Mouse (Mus musculus): ENCODE data around the gene Abca5. TPM values are rescaled to one million over a fixed set of nuclear protein-coding genes. Genes with fewer than 3 reads are reported as not detected.
A peak's percentile ranks its signal among the peaks of the same experiment; 100 is the strongest.
"Not testable (repeated sequence)": the region's sequence is repeated elsewhere in the genome, so short reads cannot be mapped to it uniquely, and the experiment has no call there.

The Abca5 gene
- total RNA-seq, 1 experiment = 4.0 TPM

DNA sequence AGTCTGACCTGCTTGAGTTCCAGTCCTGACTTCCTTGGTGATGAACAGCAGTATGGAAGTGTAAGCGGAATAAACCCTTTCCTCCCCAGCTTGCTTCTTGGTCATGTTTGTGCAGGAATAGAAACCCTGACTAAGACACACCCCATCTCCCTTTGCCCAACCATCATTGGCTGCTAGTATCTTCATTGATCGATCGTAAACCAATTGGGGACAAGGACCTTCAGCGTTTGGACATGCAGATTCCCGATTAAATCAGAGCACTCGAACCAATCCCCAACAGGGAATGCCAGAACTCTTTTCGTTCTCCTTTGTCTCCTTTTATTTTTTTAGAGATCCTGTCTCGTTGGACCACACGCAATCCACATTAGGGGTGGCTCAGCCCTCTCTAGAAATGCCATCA is 17.6 kb upstream of the Abca5 start:
- in situ Hi-C loops (cut with MboI; ENCODE audit: low sequenced_read_pairs in 2 of 2, unreplicated experiment in 2 of 2); H3K4me1 ChIP-seq (ENCODE audit: control insufficient read depth in 2 of 2, insufficient read depth in 2 of 2, low read length in 2 of 2, poor library complexity in 1 of 2); H3K36me3 ChIP-seq (ENCODE audit: control insufficient read depth, insufficient read depth, low read length, poor library complexity, severe bottlenecking): not testable (repeated sequence)

DNA sequence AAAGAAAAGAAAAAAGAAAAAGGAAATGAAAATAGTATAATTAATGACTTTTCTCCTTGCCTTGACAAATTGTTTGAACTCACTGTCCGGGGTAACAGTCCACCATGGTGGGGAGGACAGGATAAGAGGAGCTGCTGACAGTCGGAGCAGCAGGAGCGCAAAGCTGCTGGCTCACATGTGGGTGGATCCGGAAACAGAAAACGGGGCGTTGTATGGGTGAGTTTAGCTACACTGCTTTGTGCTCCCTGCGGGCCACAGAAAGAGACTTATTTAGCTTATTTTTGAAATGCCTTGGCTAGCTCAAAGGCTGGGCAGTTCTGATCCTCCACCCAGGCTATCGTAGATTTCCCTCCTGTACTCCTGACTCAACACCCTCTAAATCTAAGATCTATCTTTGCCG is 16.7 kb upstream of the Abca5 start:
- H3K4me3 ChIP-seq (ENCODE audit: insufficient read depth in 1 of 2, low read depth in 1 of 2, low read length in 2 of 2, poor library complexity in 1 of 2, severe bottlenecking in 1 of 2) = peak overlapping the region in 1 of 2 experiments; percentile 13; a peak in 2 of 4 replicates
- 0 out of 4 replicates have a peak, but pooled peaks cover 0 to 3% of the 10 kb centered on the region in 2 experiments for H3K4me1 ChIP-seq (ENCODE audit: control insufficient read depth in 2 of 2, insufficient read depth in 2 of 2, low read length in 2 of 2, poor library complexity in 1 of 2)
- H3K36me3 ChIP-seq (ENCODE audit: control insufficient read depth, insufficient read depth, low read length, poor library complexity, severe bottlenecking) = no peaks in the 10 kb centered on the region
- H3K27ac ChIP-seq (ENCODE audit: insufficient read depth, low read depth, low read length, poor library complexity, severe bottlenecking) = no peak overlapping the region
- TF ChIP-seq MAFK (IDR thresholded peaks at IDR 0.05; ENCODE audit: insufficient read depth, low read depth, low read length) = no peak
- TF ChIP-seq CHD2 (IDR thresholded peaks at IDR 0.05; ENCODE audit: low read depth, low read length) = no peak
- no peak for TF ChIP-seq HCFC1 (IDR thresholded peaks at IDR 0.05; ENCODE audit: borderline replicate concordance, insufficient read depth, low read length)
- TF ChIP-seq ZC3H11A (IDR thresholded peaks at IDR 0.05; ENCODE audit: borderline replicate concordance, low read depth, low read length) = no peak
- TF ChIP-seq ZNF384 (IDR thresholded peaks at IDR 0.05; ENCODE audit: low read depth, low read length) = no peak
- H3K9me3 ChIP-seq (ENCODE audit: control insufficient read depth, insufficient read depth, low read depth, low read length) = no peaks in the 10 kb centered on the region
- in situ Hi-C loops (cut with MboI; ENCODE audit: low sequenced_read_pairs in 2 of 2, unreplicated experiment in 2 of 2) = no loop called here
- peak overlapping the region; percentile 26; the same call in 1 of the 2 replicates for H3K9ac ChIP-seq (ENCODE audit: insufficient read depth, low read depth, low read length, poor library complexity, severe bottlenecking)
- DNase-seq (ENCODE audit: low read depth, low spot score) = no peak

More for the DNA sequence above, 17.6 kb upstream of the Abca5 start:
- DNase-seq (ENCODE audit: low read depth, low spot score) = peak; percentile 35
- 0 out of 4 replicates have a peak overlapping the region, but pooled peaks of 1 of the 2 experiments have one; percentile 21 for H3K4me3 ChIP-seq (ENCODE audit: insufficient read depth in 1 of 2, low read depth in 1 of 2, low read length in 2 of 2, poor library complexity in 1 of 2, severe bottlenecking in 1 of 2)
- H3K9me3 ChIP-seq (ENCODE audit: control insufficient read depth, insufficient read depth, low read depth, low read length); H3K9ac ChIP-seq (ENCODE audit: insufficient read depth, low read depth, low read length, poor library complexity, severe bottlenecking); H3K27ac ChIP-seq (ENCODE audit: insufficient read depth, low read depth, low read length, poor library complexity, severe bottlenecking): not testable (repeated sequence)
- 0 out of 2 replicates have a peak, but pooled peaks have one; percentile 9 for TF ChIP-seq ZNF384 (IDR thresholded peaks at IDR 0.05; ENCODE audit: low read depth, low read length)

DNA sequence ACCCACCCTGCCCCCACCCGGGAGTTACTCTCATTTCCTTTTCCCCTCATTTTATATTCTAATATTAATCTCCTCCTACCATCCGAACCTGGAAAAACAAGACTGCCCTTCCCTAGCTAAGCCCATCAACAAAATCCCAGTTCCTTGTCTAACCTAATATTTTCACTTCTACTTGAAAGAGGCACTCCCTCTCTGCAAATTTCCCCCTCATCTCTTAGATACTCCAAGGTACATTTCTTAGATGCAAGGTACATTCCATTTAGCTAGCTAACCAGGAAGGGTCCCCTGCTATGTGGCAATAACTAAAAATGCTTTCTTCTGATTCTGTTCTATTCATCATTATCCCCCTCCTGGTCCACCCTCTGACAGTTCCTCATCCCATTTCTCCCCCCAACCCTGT is 10.7 kb upstream of the Abca5 start:
- no peaks in the 10 kb centered on the region for H3K36me3 ChIP-seq (ENCODE audit: control insufficient read depth, insufficient read depth, low read length, poor library complexity, severe bottlenecking)
- H3K4me3 ChIP-seq (ENCODE audit: insufficient read depth in 1 of 2, low read depth in 1 of 2, low read length in 2 of 2, poor library complexity in 1 of 2, severe bottlenecking in 1 of 2) = no peak overlapping the region
- DNase-seq (ENCODE audit: low read depth, low spot score) = no peak
- in situ Hi-C loops (cut with MboI; ENCODE audit: low sequenced_read_pairs in 2 of 2, unreplicated experiment in 2 of 2) = no loop called here
- no peaks in the 10 kb centered on the region for H3K9me3 ChIP-seq (ENCODE audit: control insufficient read depth, insufficient read depth, low read depth, low read length)
- H3K4me1 ChIP-seq (ENCODE audit: control insufficient read depth in 2 of 2, insufficient read depth in 2 of 2, low read length in 2 of 2, poor library complexity in 1 of 2) = no peaks in the 10 kb centered on the region
- TF ChIP-seq HCFC1 (IDR thresholded peaks at IDR 0.05; ENCODE audit: borderline replicate concordance, insufficient read depth, low read length) = no peak
- no peak for TF ChIP-seq CHD2 (IDR thresholded peaks at IDR 0.05; ENCODE audit: low read depth, low read length)
- TF ChIP-seq MAFK (IDR thresholded peaks at IDR 0.05; ENCODE audit: insufficient read depth, low read depth, low read length) = no peak
- TF ChIP-seq ZC3H11A (IDR thresholded peaks at IDR 0.05; ENCODE audit: borderline replicate concordance, low read depth, low read length) = no peak
- TF ChIP-seq ZNF384 (IDR thresholded peaks at IDR 0.05; ENCODE audit: low read depth, low read length) = no peak
- no peak overlapping the region for H3K27ac ChIP-seq (ENCODE audit: insufficient read depth, low read depth, low read length, poor library complexity, severe bottlenecking)
- no peak overlapping the region for H3K9ac ChIP-seq (ENCODE audit: insufficient read depth, low read depth, low read length, poor library complexity, severe bottlenecking)

DNA sequence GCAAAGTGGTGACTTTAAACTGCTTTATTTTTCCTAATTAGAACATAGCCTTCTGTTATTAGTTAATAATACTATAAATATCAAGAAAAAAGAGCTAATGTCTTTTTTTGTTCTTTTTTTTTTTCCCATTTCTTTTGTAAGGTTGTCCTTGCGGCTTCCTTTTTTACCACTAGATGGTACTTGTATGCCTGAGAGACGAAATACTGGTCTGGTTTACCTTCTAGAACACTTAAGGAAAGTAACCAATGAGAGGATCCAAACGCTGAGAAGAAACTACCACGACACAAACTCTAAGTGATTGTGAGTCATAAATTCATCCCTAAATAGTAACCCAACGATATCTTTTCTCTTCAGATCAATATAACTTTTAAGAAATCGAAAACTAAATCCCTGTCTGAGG is 10.3 kb upstream of the Abca5 start:
- Histone ChIP-seq H3K9me3 (ENCODE audit: control insufficient read depth, insufficient read depth, low read depth, low read length) (no peaks in the 10 kb centered on the region), H3K36me3 (ENCODE audit: control insufficient read depth, insufficient read depth, low read length, poor library complexity, severe bottlenecking) (no peaks in the 10 kb centered on the region), H3K4me1 (ENCODE audit: control insufficient read depth in 2 of 2, insufficient read depth in 2 of 2, low read length in 2 of 2, poor library complexity in 1 of 2) (no peaks in the 10 kb centered on the region), H3K9ac (ENCODE audit: insufficient read depth, low read depth, low read length, poor library complexity, severe bottlenecking) (no peak overlapping the region), H3K4me3 (ENCODE audit: insufficient read depth in 1 of 2, low read depth in 1 of 2, low read length in 2 of 2, poor library complexity in 1 of 2, severe bottlenecking in 1 of 2) (no peak overlapping the region), H3K27ac (ENCODE audit: insufficient read depth, low read depth, low read length, poor library complexity, severe bottlenecking) (no peak overlapping the region)
- DNase-seq (ENCODE audit: low read depth, low spot score) = no peak
- TF ChIP-seq ZNF384 (IDR thresholded peaks at IDR 0.05; ENCODE audit: low read depth, low read length) (no peak), CHD2 (IDR thresholded peaks at IDR 0.05; ENCODE audit: low read depth, low read length) (no peak), HCFC1 (IDR thresholded peaks at IDR 0.05; ENCODE audit: borderline replicate concordance, insufficient read depth, low read length) (no peak), ZC3H11A (IDR thresholded peaks at IDR 0.05; ENCODE audit: borderline replicate concordance, low read depth, low read length) (no peak), MAFK (IDR thresholded peaks at IDR 0.05; ENCODE audit: insufficient read depth, low read depth, low read length) (no peak)
- in situ Hi-C loops (cut with MboI; ENCODE audit: low sequenced_read_pairs in 2 of 2, unreplicated experiment in 2 of 2) = no loop called here

DNA sequence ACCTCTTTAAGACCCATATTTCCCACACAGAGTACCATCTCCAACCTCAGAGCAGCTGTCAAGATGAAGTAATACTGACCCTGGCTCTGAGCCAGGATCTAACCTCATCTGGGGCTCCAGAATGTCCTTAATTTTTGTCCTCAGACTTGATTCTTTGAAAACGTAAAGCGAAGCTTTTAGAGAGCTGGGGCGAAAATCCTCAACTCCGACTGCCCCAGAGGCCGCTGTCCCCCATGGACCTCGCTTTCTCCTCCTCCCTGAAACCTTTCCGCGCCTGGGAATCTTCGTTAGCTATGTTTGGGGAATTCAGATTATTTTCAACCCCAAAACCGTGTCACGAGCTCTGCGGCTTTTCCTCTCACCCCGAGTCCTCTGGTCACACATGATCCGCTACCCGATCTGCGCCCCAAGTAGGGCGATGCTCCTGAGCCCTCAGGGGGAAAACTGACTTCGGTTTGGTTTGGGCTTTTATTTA is 665 bp downstream of the Abca5 start:
- DNase-seq (ENCODE audit: low read depth, low spot score) = no peak

More for the DNA sequence above, 665 bp downstream of the Abca5 start:
- Histone ChIP-seq H3K4me3 (ENCODE audit: insufficient read depth in 1 of 2, low read depth in 1 of 2, low read length in 2 of 2, poor library complexity in 1 of 2, severe bottlenecking in 1 of 2) (peak overlapping the region; percentile 87 to 94), H3K4me1 (ENCODE audit: control insufficient read depth in 2 of 2, insufficient read depth in 2 of 2, low read length in 2 of 2, poor library complexity in 1 of 2) (no peaks in the 10 kb centered on the region), H3K27ac (ENCODE audit: insufficient read depth, low read depth, low read length, poor library complexity, severe bottlenecking) (no peak overlapping the region), H3K36me3 (ENCODE audit: control insufficient read depth, insufficient read depth, low read length, poor library complexity, severe bottlenecking) (no peaks in the 10 kb centered on the region), H3K9ac (ENCODE audit: insufficient read depth, low read depth, low read length, poor library complexity, severe bottlenecking) (peak overlapping the region; percentile 73; the same call in 1 of the 2 replicates), H3K9me3 (ENCODE audit: control insufficient read depth, insufficient read depth, low read depth, low read length) (no peaks in the 10 kb centered on the region)
- in situ Hi-C loops (cut with MboI; ENCODE audit: low sequenced_read_pairs in 2 of 2, unreplicated experiment in 2 of 2) = no loop called here
- TF ChIP-seq HCFC1 (IDR thresholded peaks at IDR 0.05; ENCODE audit: borderline replicate concordance, insufficient read depth, low read length) (no peak), CHD2 (IDR thresholded peaks at IDR 0.05; ENCODE audit: low read depth, low read length) (no peak), ZNF384 (IDR thresholded peaks at IDR 0.05; ENCODE audit: low read depth, low read length) (no peak), ZC3H11A (IDR thresholded peaks at IDR 0.05; ENCODE audit: borderline replicate concordance, low read depth, low read length) (no peak)
